Mouse (Mus musculus) liver, embryonic 13.5 days (tissue): Measurements from ENCODE around the gene Slc30a2. TPM values are rescaled to one million over a fixed set of nuclear protein-coding genes. Genes with fewer than 3 reads are reported as not detected.

Experiments used
- ATAC-seq: fragments of 200-750 bp; cut with Nextera tagmentation; 2 replicates; pipeline ENCODE4 v1.8.0; 2017; ENCODE audit warnings: low read depth, mild to moderate bottlenecking, moderate number of reproducible peaks, moderate library complexity
- DNase-seq: peaks from one replicate; pipeline ENCODE4 v3.0.0; 2022
- H3K27ac ChIP-seq: fragments of 300-500 bp; sonication (generic); 2 replicates; pipeline ENCODE4 v1.5.1; 2015; ENCODE audit warnings: moderate library complexity, mild to moderate bottlenecking, inconsistent platforms
- H3K27me3 ChIP-seq: fragments of 300-500 bp; sonication (generic); 2 replicates; pipeline ENCODE4 v1.6.1; 2015; ENCODE audit warnings: mild to moderate bottlenecking, inconsistent platforms
- H3K36me3 ChIP-seq: fragments of 300-500 bp; sonication (generic); 2 replicates; pipeline ENCODE4 v1.6.1; 2015; ENCODE audit warnings: mild to moderate bottlenecking, inconsistent platforms
- H3K4me1 ChIP-seq: fragments of 300-500 bp; sonication (generic); replicated peaks from 2 replicates; pipeline ENCODE4 v1.6.1; 2015; ENCODE audit warnings: inconsistent platforms
- H3K4me2 ChIP-seq: fragments of 300-500 bp; sonication (generic); 2 replicates; pipeline ENCODE4 v1.6.1; 2015; ENCODE audit warnings: inconsistent platforms, mild to moderate bottlenecking, moderate library complexity
- H3K4me3 ChIP-seq: fragments of 300-500 bp; sonication (generic); replicated peaks from 2 replicates; pipeline ENCODE4 v1.5.1; 2015; ENCODE audit warnings: mild to moderate bottlenecking, inconsistent platforms
- H3K9ac ChIP-seq: fragments of 300-500 bp; sonication (generic); 2 replicates; pipeline ENCODE4 v1.6.1; 2015; ENCODE audit warnings: mild to moderate bottlenecking, inconsistent platforms
- H3K9me3 ChIP-seq: fragments of 300-500 bp; sonication (generic); replicated peaks from 2 replicates; pipeline ENCODE4 v1.6.1; 2016; ENCODE audit warnings: inconsistent platforms
- WGBS: fragments of 180-500 bp; shearing (Covaris S2); methylation state at CpG from one replicate; pipeline ENCODE4 v1.1.7; 2015; ENCODE audit not compliant: insufficient replicate concordance; 5-methylcytosine and 5-hydroxymethylcytosine counted together
- polyA plus RNA-seq: library from polyadenylated mRNA; unstranded; fragments of >200 nt; fragmentation: Nextera tagmentation; extraction: Ambion mirVana; gene quantifications from 2 replicates; pipeline ENCODE4 v1.2.1, GENCODE M21; 2015

The Slc30a2 gene
- polyA plus RNA-seq, 1 experiment from 2014 or later, result not detected

DNA sequence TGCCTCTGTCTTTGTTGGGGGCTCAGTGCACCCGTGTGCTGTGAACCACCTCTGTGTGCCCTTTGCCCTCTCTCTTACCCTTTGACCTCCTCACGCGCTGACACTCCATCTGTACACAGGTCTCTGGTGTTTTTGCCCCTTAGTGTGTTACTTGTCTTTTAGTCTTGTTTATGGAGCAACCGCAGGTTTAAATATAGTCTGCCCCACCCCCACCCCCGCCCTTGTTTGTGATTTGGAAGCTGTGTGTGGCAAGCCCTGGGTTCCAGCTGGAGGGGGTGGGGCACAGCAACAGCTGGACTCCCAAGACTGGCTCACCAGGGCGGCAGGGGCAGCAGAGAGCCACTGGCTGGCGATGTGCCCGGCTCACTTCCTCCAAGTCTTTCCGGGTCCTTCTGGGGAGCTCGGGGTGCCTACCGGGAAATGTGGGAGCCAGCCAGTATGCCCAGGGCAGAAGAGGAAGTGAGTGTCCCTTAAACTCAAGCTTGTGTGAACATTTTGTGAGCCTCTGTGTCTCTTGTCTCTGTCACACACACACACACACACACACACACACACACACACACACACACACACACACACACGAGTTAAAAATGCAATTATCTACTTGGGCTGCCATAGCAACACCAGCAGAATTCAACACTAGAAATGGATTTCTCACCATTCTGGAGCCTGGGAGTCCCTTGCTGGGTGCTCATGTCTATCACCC, 35.5 kb upstream of the Slc30a2 start:
- Histone ChIP-seq H3K9ac (no peak overlapping the region), H3K4me2 (peak overlapping the region; percentile 29; the same call in 1 of the 2 replicates), H3K9me3 (no peaks in the 10 kb centered on the region; the same call in 1 of the 2 replicates), H3K27me3 (no peaks in the 10 kb centered on the region), H3K27ac (no peak overlapping the region), H3K4me1 (peaks cover 10% of the 10 kb centered on the region), H3K36me3 (no peaks in the 10 kb centered on the region), H3K4me3 (no peak overlapping the region)
- DNase-seq (no peak), ATAC-seq (peak; percentile 45; the same call in 1 of the 2 replicates)
- WGBS, result 13% methylated on average over 12 of the region's 12 CpGs

DNA sequence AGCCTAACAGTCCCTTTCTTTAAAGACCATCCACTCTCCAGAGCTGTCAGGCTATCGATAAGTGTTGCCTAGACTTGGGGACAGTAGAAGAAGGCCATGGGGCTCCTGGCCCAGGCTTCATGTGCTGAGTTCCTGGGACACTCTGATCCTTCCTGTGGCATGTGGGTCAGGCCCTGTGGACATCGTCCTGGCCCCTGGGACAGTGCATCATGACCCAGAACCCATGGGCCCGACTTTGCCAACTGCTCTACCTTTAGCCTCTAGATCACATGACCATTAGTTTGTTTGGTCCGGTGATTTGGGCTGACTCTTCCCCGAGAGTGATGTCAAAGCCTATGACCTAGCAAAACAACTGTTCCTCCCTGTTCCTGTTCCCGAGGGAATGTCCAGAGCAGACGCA, 32.9 kb upstream of the Slc30a2 start:
- ATAC-seq, result no peak
- 69% methylated on average over 7 of the region's 7 CpGs for WGBS
- Histone ChIP-seq H3K36me3 (no peaks in the 10 kb centered on the region), H3K27me3 (no peaks in the 10 kb centered on the region), H3K9ac (no peak overlapping the region), H3K27ac (no peak overlapping the region), H3K4me2 (no peak overlapping the region), H3K9me3 (peaks cover 5% of the 10 kb centered on the region), H3K4me3 (no peak overlapping the region), H3K4me1 (peaks cover 10% of the 10 kb centered on the region)
- no peak for DNase-seq

DNA sequence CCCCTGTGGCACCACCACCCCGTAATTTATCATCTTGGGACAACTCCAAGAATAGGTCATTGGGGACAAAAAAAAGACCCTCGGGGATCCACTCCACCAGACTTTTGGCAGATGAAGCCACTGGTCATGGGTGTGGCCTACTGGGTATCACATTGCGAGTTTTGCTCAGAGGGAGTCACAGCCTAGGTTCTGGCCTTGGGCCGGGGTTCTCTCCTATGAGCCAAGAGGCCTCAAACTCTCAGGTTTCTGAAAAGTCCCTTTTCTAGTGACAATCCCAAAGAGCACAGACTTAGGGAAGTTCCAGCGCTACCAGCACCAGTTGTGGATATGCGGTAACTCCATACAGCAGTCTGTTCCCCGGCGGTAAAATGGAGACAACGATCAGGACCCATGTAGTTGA, 32.3 kb upstream of the Slc30a2 start:
- no peak overlapping the region for H3K27ac ChIP-seq
- no peak overlapping the region for H3K9ac ChIP-seq
- DNase-seq (no peak), ATAC-seq (no peak)
- peaks cover 5% of the 10 kb centered on the region for H3K9me3 ChIP-seq
- no peaks in the 10 kb centered on the region for H3K27me3 ChIP-seq
- no peaks in the 10 kb centered on the region for H3K36me3 ChIP-seq
- peaks cover 10% of the 10 kb centered on the region for H3K4me1 ChIP-seq
- no peak overlapping the region for H3K4me3 ChIP-seq
- 78% methylated on average over 9 of the region's 9 CpGs for WGBS
- no peak overlapping the region for H3K4me2 ChIP-seq

DNA sequence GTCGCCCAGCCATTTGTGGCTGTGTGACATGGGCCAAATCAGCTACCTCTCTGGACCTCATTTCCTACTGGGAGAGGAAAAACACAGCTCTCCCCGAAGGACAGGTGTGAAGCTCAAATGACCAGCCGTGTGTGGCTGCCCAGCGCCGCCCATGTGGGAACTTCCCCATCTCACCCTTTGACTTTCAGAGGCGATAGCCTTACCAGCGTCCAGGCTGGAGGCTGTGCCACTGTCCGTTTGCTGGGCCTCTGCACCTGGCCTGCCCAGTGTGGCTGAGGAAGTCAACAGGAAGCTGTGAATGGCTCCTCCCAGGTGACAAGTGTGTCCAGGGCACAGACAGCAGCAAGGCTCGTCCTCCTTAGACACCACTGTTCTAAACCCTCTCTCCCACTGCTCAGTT, 31.2 kb upstream of the Slc30a2 start:
- H3K9me3 ChIP-seq, result peaks cover 5% of the 10 kb centered on the region
- H3K36me3 ChIP-seq, result no peaks in the 10 kb centered on the region
- no peak for ATAC-seq
- H3K9ac ChIP-seq, result no peak overlapping the region
- H3K27ac ChIP-seq, result no peak overlapping the region
- H3K4me1 ChIP-seq, result peaks cover 9% of the 10 kb centered on the region
- 69% methylated on average over 9 of the region's 9 CpGs for WGBS
- no peak overlapping the region for H3K4me3 ChIP-seq
- no peak overlapping the region for H3K4me2 ChIP-seq
- no peak for DNase-seq
- 0 out of 2 replicates have a peak, but pooled peaks cover 7% of the 10 kb centered on the region for H3K27me3 ChIP-seq

DNA sequence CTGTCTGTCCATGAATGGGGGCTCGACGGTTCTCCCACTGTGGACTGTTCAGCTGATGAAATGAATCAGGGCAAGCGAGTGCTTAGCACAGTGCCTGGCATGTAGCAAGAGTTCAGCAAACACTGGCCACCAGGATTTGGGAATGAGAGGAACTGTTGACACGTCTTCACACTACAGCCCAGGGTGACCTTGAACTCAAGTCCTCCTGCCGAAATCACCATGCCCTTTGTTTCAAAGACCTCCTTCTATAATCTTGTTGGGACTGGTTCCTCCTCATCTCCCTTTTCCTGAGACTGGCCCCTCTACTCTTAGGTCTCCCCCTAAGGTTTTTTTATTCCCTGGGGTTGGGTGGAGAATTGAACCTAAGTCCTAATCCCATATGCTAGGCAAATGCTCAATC, 30.6 kb upstream of the Slc30a2 start:
- H3K27ac ChIP-seq, result no peak overlapping the region
- peaks cover 3% of the 10 kb centered on the region for H3K4me1 ChIP-seq
- ATAC-seq, result no peak

DNA sequence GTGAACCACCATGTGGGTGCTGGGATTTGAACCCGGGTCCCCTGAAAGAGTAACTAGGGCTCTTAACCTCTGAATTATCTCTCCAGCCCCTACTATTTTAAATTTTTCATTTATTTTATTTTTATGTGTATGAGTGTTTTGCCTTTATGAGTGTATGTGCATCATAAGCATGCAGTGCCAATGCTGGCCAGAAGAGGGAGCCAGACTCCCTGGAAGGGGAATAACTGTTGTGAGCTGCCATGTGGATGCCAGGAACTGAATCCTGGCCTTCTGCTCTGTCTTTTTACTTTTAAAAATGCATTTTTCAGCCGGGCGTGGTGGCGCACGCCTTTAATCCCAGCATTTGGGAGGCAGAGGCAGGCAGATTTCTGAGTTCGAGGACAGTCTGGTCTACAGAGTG, 30.1 kb upstream of the Slc30a2 start:
- WGBS, result 80% methylated on average over 6 of the region's 6 CpGs

More for the DNA sequence above, 30.6 kb upstream of the Slc30a2 start:
- no peak overlapping the region for H3K9ac ChIP-seq
- H3K9me3 ChIP-seq, result peaks cover 5% of the 10 kb centered on the region
- no peaks in the 10 kb centered on the region for H3K36me3 ChIP-seq
- no peak overlapping the region for H3K4me2 ChIP-seq
- 0 out of 2 replicates have a peak, but pooled peaks cover 7% of the 10 kb centered on the region for H3K27me3 ChIP-seq
- no peak for DNase-seq
- 78% methylated on average over 5 of the region's 5 CpGs for WGBS
- H3K4me3 ChIP-seq, result no peak overlapping the region

DNA sequence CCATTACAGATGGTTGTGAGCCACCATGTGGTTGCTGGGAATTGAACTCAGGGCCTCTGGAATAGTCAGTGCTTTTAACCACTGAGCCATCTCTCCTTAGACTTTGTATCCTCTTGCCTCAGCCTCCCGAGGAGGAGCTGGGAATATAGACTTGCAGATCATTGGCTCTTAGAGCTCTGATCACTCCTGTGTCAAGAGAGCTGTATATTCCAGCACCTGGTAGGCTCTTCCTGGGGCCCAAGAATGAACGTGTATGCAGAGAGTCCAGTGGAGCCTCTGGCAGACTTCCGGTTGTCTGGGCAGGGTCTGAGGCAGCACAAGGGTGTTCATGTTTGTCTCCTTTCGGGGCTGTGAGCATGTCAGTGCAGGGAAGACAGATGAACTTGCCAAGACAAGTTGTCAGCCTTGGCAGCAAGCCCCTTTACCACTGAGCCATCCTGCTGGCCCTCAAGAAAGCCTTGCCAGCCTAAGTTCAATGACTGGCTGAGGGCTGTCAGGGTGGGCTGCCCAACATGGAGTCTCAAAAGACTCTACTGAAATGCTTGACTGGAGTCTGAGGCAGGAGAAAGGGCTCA, 28.8 kb upstream of the Slc30a2 start:
- Histone ChIP-seq H3K4me1 (no peaks in the 10 kb centered on the region), H3K27me3 (0 out of 2 replicates have a peak, but pooled peaks cover 7% of the 10 kb centered on the region), H3K9ac (no peak overlapping the region), H3K36me3 (no peaks in the 10 kb centered on the region), H3K4me3 (no peak overlapping the region), H3K27ac (no peak overlapping the region), H3K4me2 (no peak overlapping the region), H3K9me3 (peaks cover 5% of the 10 kb centered on the region)
- WGBS, result 56% methylated on average over 4 of the region's 4 CpGs
- no peak for DNase-seq
- no peak for ATAC-seq

More for the DNA sequence above, 30.1 kb upstream of the Slc30a2 start:
- no peak overlapping the region for H3K4me2 ChIP-seq
- H3K9ac ChIP-seq, result no peak overlapping the region
- H3K4me3 ChIP-seq, result no peak overlapping the region
- H3K36me3 ChIP-seq, result no peaks in the 10 kb centered on the region
- H3K9me3 ChIP-seq, result peaks cover 5% of the 10 kb centered on the region
- H3K4me1 ChIP-seq, result no peaks in the 10 kb centered on the region; the same call in 1 of the 2 replicates
- no peak for DNase-seq
- no peak for ATAC-seq
- no peak overlapping the region for H3K27ac ChIP-seq
- H3K27me3 ChIP-seq, result 0 out of 2 replicates have a peak, but pooled peaks cover 7% of the 10 kb centered on the region

DNA sequence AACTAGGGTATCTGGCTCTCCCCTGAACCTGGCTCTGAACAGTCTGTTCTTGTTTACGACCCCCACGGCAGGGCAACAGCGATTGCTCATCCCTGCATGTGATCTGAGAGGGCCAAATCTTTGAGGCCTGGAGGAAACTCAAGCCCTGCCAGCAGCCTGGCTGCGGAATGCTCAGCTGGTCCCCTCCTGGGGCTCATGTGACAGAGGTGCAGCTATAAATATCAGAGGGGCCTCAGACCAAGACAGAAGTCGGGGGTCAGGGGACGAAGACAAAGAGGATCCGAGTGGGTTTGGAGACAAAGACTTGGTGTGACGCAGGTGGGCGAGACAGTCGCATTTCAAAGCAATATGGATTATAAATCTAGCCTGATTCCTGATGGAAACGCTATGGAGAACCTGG, 28.1 kb upstream of the Slc30a2 start, which contains the start of gene Trim63:
TSS of gene Trim63 (plus strand) at position 245 of the 400 bp plus-strand sequence.
- Histone ChIP-seq H3K27me3 (0 out of 2 replicates have a peak, but pooled peaks cover 7% of the 10 kb centered on the region), H3K36me3 (no peaks in the 10 kb centered on the region), H3K9ac (no peak within 1 kb of the TSS), H3K4me1 (no peaks in the 10 kb centered on the region), H3K27ac (no peak within 1 kb of the TSS), H3K4me3 (no peak within 1 kb of the TSS), H3K9me3 (peaks cover 5% of the 10 kb centered on the region), H3K4me2 (no peak within 1 kb of the TSS)
- whole genome bisulfite sequencing, result 32% methylated on average over 11 of the region's 11 CpGs
- ATAC-seq, result no peak
- no peak for DNase-seq

DNA sequence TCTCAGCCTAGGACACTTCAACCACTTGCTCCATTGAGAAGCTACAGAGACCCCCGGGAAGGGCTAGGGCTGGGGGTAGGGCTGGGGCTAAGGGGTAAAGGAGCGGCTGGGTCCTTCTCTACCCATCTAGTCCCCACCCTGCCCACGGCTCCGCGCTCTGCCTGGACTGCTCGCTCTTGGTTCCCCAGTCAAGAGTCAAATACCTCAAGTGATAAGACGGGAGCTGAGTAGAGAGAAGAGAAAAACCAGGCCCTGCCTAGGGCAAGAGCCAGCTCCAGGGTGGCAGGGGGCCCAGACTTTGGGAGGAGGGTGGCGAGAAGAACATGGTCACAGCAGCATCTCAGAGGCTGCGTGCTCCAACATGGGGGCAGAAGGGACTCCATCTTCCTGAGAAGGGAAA, 27.5 kb upstream of the Slc30a2 start:
- no peak overlapping the region for H3K27ac ChIP-seq
- 49% methylated on average over 9 of the region's 9 CpGs for WGBS

DNA sequence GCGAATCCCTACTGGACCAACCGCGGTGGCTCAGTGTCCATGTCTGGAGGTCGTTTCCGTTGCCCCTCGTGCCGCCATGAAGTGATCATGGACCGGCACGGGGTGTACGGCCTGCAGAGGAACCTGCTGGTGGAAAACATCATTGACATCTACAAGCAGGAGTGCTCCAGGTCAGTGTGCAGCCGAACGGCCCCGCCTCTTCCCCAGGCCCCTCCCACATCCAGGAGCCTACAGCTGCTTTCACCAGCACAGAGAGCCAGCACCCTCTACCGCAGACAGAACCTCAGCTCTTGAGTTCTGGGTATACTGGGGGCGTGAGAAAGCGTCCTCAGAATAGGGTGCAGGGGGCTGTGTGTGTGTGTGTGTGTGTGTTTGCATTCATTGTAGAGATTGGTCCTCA, 26.6 kb upstream of the Slc30a2 start:
- Histone ChIP-seq H3K4me1 (no peaks in the 10 kb centered on the region), H3K9ac (no peak overlapping the region), H3K27me3 (0 out of 2 replicates have a peak, but pooled peaks cover 7% of the 10 kb centered on the region), H3K4me3 (no peak overlapping the region), H3K4me2 (no peak overlapping the region), H3K27ac (no peak overlapping the region), H3K36me3 (no peaks in the 10 kb centered on the region), H3K9me3 (peaks cover 5% of the 10 kb centered on the region)
- ATAC-seq, result no peak
- DNase-seq, result no peak
- WGBS, result 40% methylated on average over 16 of the region's 16 CpGs

More for the DNA sequence above, 27.5 kb upstream of the Slc30a2 start:
- DNase-seq (no peak), ATAC-seq (no peak)
- Histone ChIP-seq H3K9ac (no peak overlapping the region), H3K4me2 (no peak overlapping the region), H3K27me3 (0 out of 2 replicates have a peak, but pooled peaks cover 7% of the 10 kb centered on the region), H3K36me3 (no peaks in the 10 kb centered on the region), H3K9me3 (peaks cover 5% of the 10 kb centered on the region), H3K4me3 (no peak overlapping the region), H3K4me1 (no peaks in the 10 kb centered on the region)

DNA sequence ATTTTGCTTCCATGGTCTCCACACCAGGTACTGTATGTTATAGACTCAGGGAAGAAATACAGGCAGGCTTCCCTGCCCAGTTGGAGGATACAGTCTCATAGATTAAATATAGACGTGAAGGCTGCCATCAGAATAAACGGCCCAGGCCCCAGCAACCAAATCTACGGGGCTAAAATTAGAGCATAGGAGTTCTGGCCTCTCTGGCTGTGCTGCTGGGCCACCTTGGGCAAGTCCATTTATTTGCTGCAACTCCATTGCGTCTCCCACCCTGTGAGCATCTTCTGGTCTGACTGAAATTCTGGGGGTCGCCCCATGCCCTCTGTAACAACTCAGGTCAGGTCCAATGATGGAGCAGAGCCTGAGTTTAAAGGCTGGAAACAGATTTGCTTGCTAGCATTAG, 23.9 kb upstream of the Slc30a2 start:
- Histone ChIP-seq H3K9me3 (no peaks in the 10 kb centered on the region), H3K4me2 (no peak overlapping the region), H3K36me3 (no peaks in the 10 kb centered on the region), H3K9ac (no peak overlapping the region), H3K27me3 (0 out of 2 replicates have a peak, but pooled peaks cover 7% of the 10 kb centered on the region), H3K4me3 (no peak overlapping the region), H3K4me1 (no peaks in the 10 kb centered on the region), H3K27ac (no peak overlapping the region)
- DNase-seq (no peak), ATAC-seq (no peak)
- 68% methylated on average over 5 of the region's 5 CpGs for WGBS
